Comparison of ENCODE assay signal across 24 mouse cellular contexts in genomic region chr11:117225531-117226213, GRCm38 (mm10). TPM values are rescaled to one million over a fixed set of nuclear protein-coding genes. Genes with fewer than 3 reads are reported as not detected.
DNase-seq lines count a peak whose midpoint lies in the region; ATAC-seq and TF ChIP-seq lines count a peak whose summit lies in the region.
"Had no signal": no experiment of that assay in that cellular context is flagged by ENCODE, and none has a peak within 500 bp of the region (broad histone marks: within the 10 kb centered on the region; RNA-seq: fewer than 3 reads in every experiment).

No protein-coding gene starts in this region.

- peaks cover 28% of the 10 kb centered on the region for H3K4me1 ChIP-seq in liver, adult 2 months (ENCODE audit: control insufficient read depth, insufficient read depth, low read length)
- H3K4me1 ChIP-seq in liver, embryonic 12.5 days = peaks cover 7% of the 10 kb centered on the region
- peaks cover 46% of the 10 kb centered on the region for H3K4me1 ChIP-seq in embryonic facial prominence, embryonic 10.5 days
- H3K4me1 ChIP-seq in stomach, embryonic 15.5 days = peaks cover 29% of the 10 kb centered on the region
- H3K4me1 ChIP-seq: forebrain, embryonic 13.5 days had no signal

- ATAC-seq in liver, embryonic 12.5 days = no peak
- peak; percentile 43; the same call in 1 of the 2 replicates for ATAC-seq in stomach, embryonic 15.5 days (ENCODE audit: insufficient read depth, low FRiP score, low read depth)
- ATAC-seq in megakaryocyte, adult 5-6 weeks (ENCODE audit: poor library complexity, severe bottlenecking) = no peak
- ATAC-seq: forebrain, embryonic 13.5 days; hindbrain, embryonic 16.5 days had no signal

- H3K79me2 ChIP-seq in liver, adult 2 months (ENCODE audit: control insufficient read depth, insufficient read depth, low read length) = peaks cover 35% of the 10 kb centered on the region

- H3K36me3 ChIP-seq in liver, adult 2 months (ENCODE audit: control insufficient read depth, insufficient read depth, low read length) = no peaks in the 10 kb centered on the region
- H3K36me3 ChIP-seq in liver, embryonic 12.5 days = no peaks in the 10 kb centered on the region
- H3K36me3 ChIP-seq in embryonic facial prominence, embryonic 10.5 days (replicated peaks) = no peaks in the 10 kb centered on the region
- no peaks in the 10 kb centered on the region for H3K36me3 ChIP-seq in stomach, embryonic 15.5 days
- H3K36me3 ChIP-seq: limb, embryonic 12.5 days; liver, embryonic 15.5 days; midbrain, embryonic 10.5 days had no signal

- DNase-seq in cerebellum, postnatal 25 days = peak; percentile 46 to 48
- no peak for DNase-seq in cerebellum, adult 11 months
- peak; percentile 33 for DNase-seq in liver, adult 2 months (ENCODE audit: extremely low read depth, low read depth, low spot score)
- no peak for DNase-seq in embryonic facial prominence, embryonic 10.5 days (ENCODE audit: low spot score)
- DNase-seq in thymus, postnatal 10 days (ENCODE audit: low spot score in 2 of 2) = no peak
- DNase-seq: adrenal gland, postnatal 10 days; B cell, adult 2 months; embryo, embryonic 11 days; gastrocnemius, postnatal 10 days; heart, adult 11 months; heart, postnatal 36 days; kidney, adult 8-10 months; kidney, postnatal 36 days; lung, postnatal 4 days; retina, postnatal 1 day; thymus, postnatal 25 days had no signal

- TF ChIP-seq POLR2A in liver, adult 2 months (IDR thresholded peaks at IDR 0.05; ENCODE audit: extremely low read depth, insufficient read depth, low read length) = no peak

- H3K4me2 ChIP-seq in liver, embryonic 12.5 days = no peak overlapping the region
- no peak overlapping the region for H3K4me2 ChIP-seq in stomach, embryonic 15.5 days
- H3K4me2 ChIP-seq: forebrain, embryonic 13.5 days; limb, embryonic 12.5 days; liver, embryonic 15.5 days had no signal

- H3K27ac ChIP-seq in liver, adult 2 months (replicated peaks; ENCODE audit: insufficient read depth, low read depth, low read length) = no peak overlapping the region
- no peak overlapping the region for H3K27ac ChIP-seq in liver, embryonic 12.5 days
- peak overlapping the region; percentile 51 for H3K27ac ChIP-seq in embryonic facial prominence, embryonic 10.5 days (replicated peaks)
- peak overlapping the region; percentile 59; the same call in 1 of the 2 replicates for H3K27ac ChIP-seq in stomach, embryonic 15.5 days
- H3K27ac ChIP-seq: forebrain, embryonic 13.5 days; limb, embryonic 12.5 days; liver, embryonic 15.5 days; midbrain, embryonic 10.5 days had no signal

- WGBS in liver, adult 2 months = 49% methylated on average over 15 of the region's 15 CpGs
- whole genome bisulfite sequencing in liver, embryonic 12.5 days (ENCODE audit: insufficient replicate concordance) = 66% methylated on average over 15 of the region's 15 CpGs
- WGBS in embryonic facial prominence, embryonic 10.5 days = 82% methylated on average over 15 of the region's 15 CpGs
- WGBS in stomach, embryonic 15.5 days = 70% methylated on average over 15 of the region's 15 CpGs

- no peaks in the 10 kb centered on the region for H3K9me3 ChIP-seq in liver, embryonic 12.5 days (replicated peaks)
- no peaks in the 10 kb centered on the region for H3K9me3 ChIP-seq in embryonic facial prominence, embryonic 10.5 days
- no peaks in the 10 kb centered on the region for H3K9me3 ChIP-seq in stomach, embryonic 15.5 days
- H3K9me3 ChIP-seq: forebrain, embryonic 13.5 days; limb, embryonic 12.5 days; liver, embryonic 15.5 days; midbrain, embryonic 10.5 days had no signal

- no peaks in the 10 kb centered on the region for H3K27me3 ChIP-seq in liver, adult 2 months (ENCODE audit: control insufficient read depth, insufficient read depth, low read length)
- H3K27me3 ChIP-seq in liver, embryonic 12.5 days (replicated peaks) = no peaks in the 10 kb centered on the region; the same call in 1 of the 2 replicates
- no peaks in the 10 kb centered on the region for H3K27me3 ChIP-seq in embryonic facial prominence, embryonic 10.5 days (replicated peaks; ENCODE audit: low read depth, poor library complexity, severe bottlenecking)
- no peaks in the 10 kb centered on the region for H3K27me3 ChIP-seq in stomach, embryonic 15.5 days (replicated peaks)
- H3K27me3 ChIP-seq: limb, embryonic 12.5 days; liver, embryonic 15.5 days had no signal

- H3K9ac ChIP-seq in liver, adult 2 months (ENCODE audit: low read depth, low read length) = no peak overlapping the region
- H3K9ac ChIP-seq in liver, embryonic 12.5 days = no peak overlapping the region
- H3K9ac ChIP-seq in stomach, embryonic 15.5 days = no peak overlapping the region
- H3K9ac ChIP-seq: forebrain, embryonic 13.5 days; limb, embryonic 12.5 days; liver, embryonic 15.5 days had no signal

- TF ChIP-seq CTCF in liver, adult 2 months (IDR thresholded peaks at IDR 0.05; ENCODE audit: low read depth, low read length) = no peak

- no peak overlapping the region for H3K4me3 ChIP-seq in liver, adult 2 months (ENCODE audit: insufficient read depth, low read depth, low read length)
- H3K4me3 ChIP-seq in liver, embryonic 12.5 days = no peak overlapping the region
- H3K4me3 ChIP-seq in embryonic facial prominence, embryonic 10.5 days = no peak overlapping the region
- no peak overlapping the region for H3K4me3 ChIP-seq in stomach, embryonic 15.5 days (replicated peaks)
- H3K4me3 ChIP-seq: forebrain, embryonic 13.5 days; limb, embryonic 12.5 days; liver, embryonic 15.5 days; midbrain, embryonic 10.5 days had no signal

RNA-seq across cellular contexts. Expression of gene Sept9, which starts 26.2 kb away (rescaled TPM):
- 18.8 and 20.7 TPM in 2 replicates for total RNA-seq in liver, adult 2 months (2014; rRNA removed)
- polyA plus RNA-seq in liver, adult 2 months (2012; rRNA removed) = 21.2 and 29.0 TPM in 2 replicates
- polyA plus RNA-seq in liver, embryonic 12.5 days (2016; fragmentation: Nextera tagmentation; extraction: Ambion mirVana) = 69.8 and 72.0 TPM in 2 replicates
- 255 TPM in 2 replicates for polyA plus RNA-seq in embryonic facial prominence, embryonic 10.5 days (2016; fragmentation: Nextera tagmentation; extraction: Ambion mirVana)
- 107 and 121 TPM in 2 replicates for polyA plus RNA-seq in stomach, embryonic 15.5 days (2015; fragmentation: Nextera tagmentation; extraction: Ambion mirVana)
- total RNA-seq in megakaryocyte, adult 5-6 weeks (2015) = 162 and 178 TPM in 2 replicates
- 335 and 338 TPM in 2 replicates for total RNA-seq in megakaryocyte, adult 5-6 weeks (2017)

Comparison
In these comparisons a context has a peak if more than half of its experiments do, and no peak if none do; other contexts are left out.
1. DNase-seq: peak in cerebellum, postnatal 25 days (2 of 2) and liver, adult 2 months (single experiment); none in cerebellum, adult 11 months (single experiment), embryonic facial prominence, embryonic 10.5 days (single experiment) and thymus, postnatal 10 days (0 of 2).
2. H3K27ac ChIP-seq: peak in embryonic facial prominence, embryonic 10.5 days (single experiment) and stomach, embryonic 15.5 days (single experiment); none in liver, adult 2 months (single experiment) and liver, embryonic 12.5 days (single experiment).